Mouse (Mus musculus): ENCODE measurements around the gene Mllt6.
"Not testable (repeated sequence)": the region's sequence is repeated elsewhere in the genome, so short reads cannot be mapped to it uniquely, and the experiment has no call there.

Mllt6 gene

DNA sequence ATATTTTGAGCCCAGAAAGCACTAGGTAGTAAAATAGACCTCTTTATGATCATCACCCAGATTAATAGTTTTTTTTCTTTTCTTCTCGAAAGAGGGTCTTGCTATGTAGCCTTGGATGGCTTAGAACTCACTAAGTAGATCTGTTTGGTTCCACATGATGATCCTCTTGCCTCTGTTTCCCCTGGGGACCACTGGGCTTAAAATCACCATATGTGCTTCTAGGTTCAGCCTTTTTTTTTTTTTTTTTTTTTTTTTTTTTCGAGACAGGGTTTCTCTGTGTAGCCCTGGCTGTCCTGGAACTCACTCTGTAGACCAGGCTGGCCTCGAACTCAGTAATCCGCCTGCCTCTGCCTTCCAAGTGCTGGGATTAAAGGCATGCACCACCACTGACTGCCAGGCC, 14.7 kb upstream of the Mllt6 start:
- DNase-seq (ENCODE audit: extremely low read depth, low read depth), result not testable (repeated sequence)

GRCm38 (mm10) chr11:97650341-97650740, 12.9 kb upstream of the Mllt6 start:
- no peak for DNase-seq (ENCODE audit: extremely low read depth, low read depth)

DNA sequence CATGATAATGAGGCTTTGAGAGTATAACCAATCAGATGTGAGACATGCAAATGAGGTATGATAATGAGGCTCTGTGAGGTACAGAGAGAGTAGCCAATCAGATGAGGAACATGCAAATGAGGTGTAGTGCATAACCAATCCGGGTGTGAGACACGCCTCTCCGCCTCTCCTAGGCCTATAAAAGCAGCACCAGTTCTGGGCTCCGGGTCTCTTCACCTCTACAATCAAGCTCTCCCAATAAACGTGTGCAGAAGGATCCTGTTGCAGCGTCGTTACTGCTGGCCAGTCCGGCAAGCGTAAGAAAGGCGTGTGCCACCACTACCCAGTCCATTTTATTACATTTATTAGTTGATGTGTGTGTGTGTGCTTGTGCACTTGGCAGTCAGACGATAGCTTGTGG, 9.8 kb upstream of the Mllt6 start:
- DNase-seq (ENCODE audit: extremely low read depth, low read depth), result not testable (repeated sequence)

DNA sequence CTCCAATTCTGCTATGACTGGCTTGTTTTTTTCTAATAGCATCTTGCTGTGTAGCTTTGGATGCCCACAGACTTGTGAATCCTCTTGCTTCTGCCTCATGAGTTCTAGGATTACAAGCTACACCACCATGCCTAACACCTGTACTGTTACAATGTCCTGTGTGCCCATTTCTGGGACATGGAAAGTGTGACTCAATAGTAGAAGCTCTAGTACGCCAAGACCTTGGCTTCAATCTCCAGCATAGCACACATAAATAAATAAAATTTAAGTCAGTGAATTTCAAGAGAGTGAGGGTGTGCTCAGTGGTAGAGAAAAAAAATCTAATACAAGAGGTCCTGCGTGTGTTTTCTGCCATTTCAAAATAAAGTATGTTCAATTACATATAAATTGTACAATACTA, 9.0 kb upstream of the Mllt6 start:
- no peak for DNase-seq (ENCODE audit: extremely low read depth, low read depth)

DNA sequence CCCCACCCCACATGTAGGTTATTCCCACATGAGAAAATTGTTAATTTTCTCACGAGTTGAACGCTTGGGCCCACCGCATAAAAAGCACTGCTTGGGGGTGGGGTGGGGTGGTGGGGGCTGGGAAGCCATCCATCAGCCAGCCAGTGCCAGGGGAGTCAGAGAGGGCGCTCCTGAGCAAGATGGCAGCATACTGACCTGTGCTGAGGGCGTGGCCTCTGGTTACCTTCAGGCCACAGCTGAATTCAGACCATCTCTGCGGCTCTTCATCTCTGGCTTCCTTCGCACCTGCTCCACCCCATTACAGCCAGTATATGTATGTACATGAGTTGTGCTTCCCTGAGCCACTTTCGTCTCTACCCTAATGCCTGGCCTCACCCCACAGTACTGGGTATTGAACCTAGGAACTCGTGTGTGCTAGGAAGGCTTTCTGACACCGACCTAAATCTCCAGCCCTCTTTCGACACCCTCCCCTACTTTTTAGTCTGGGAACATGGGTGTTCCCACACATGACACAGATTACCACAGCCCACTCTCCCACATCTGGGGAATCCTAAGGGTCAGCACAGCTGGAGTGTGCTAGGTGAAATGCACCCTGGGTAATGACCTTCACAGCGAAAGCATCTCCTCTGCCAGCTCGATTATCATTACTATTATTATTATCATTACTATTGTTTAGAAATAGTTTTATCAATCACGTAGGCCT, 6.8 kb upstream of the Mllt6 start:
- no peak for DNase-seq (ENCODE audit: extremely low read depth, low read depth)

- no peak for DNase-seq (ENCODE audit: extremely low read depth, low read depth)
Measured at GRCm38 (mm10) chr11:97657184-97657945, 5.8 kb upstream of the Mllt6 start.

- DNase-seq (ENCODE audit: extremely low read depth, low read depth), result not testable (repeated sequence)
Measured at GRCm38 (mm10) chr11:97657967-97658366, 5.2 kb upstream of the Mllt6 start.

DNA sequence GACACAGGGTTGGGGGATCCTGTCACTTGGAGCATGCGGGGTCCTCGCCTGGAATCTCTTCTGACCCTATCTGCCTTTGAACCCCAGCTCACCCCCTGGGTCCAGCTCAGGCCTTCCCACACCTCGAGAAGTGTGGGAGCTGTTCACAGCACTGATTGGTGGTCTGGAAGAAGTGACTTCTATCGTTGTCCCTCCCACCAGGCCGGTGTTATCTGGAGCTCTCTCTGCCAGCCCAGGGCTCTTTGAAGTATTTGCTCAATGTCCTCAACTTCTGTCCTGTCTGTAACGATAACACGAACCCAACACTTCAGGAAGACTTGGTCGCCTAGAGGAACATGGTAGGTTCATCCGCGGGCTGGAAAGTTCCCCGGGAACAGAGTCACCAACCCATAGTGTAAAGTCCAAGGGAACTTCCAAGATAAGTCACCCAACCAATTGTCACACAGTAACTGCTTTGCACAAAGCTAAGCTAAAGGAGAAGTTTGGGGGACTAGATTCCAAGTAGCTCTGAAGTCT, 4.4 kb upstream of the Mllt6 start:
- peak; percentile 51 for DNase-seq (ENCODE audit: extremely low read depth, low read depth)

GRCm38 (mm10) chr11:97659267-97659989, 3.8 kb upstream of the Mllt6 start:
- no peak for DNase-seq (ENCODE audit: extremely low read depth, low read depth)

DNA sequence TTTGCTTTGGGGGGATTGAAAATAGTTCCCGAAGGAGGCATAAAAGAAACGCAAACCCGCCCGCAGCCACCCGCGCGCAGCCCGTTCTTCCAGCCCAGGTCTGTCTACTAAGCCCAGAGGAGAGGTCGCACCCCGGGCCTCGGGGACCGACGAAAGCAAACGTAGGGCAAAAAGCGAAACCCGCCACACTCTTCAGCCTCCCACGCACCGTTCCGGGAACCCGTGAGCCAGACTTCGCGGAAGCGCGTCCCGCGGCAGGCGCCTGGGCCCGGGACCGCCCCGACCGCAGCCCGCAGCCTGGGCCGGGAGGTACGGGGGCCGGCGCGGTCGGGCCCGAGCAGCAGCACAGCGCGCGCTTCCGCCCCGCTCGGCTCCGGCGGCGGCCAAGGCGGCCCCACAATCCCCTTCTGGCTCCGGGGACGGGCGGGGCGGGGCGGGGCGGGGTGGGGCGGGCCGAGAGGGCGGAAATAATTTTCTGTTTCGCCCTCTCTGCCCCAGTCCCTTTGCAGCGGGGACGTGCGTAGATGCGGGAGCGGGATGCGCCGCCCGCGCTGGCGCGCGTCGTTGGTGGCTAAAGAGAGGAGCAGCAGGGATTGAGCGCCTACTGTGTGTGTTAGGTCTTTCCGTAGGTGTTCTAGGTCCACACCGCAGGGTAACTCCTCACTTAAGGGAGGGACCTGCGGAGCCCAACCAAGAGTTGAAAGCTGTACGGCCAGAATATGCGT, 3.1 kb upstream of the Mllt6 start:
- DNase-seq (ENCODE audit: extremely low read depth, low read depth), result peak; percentile 41

- no peak for DNase-seq (ENCODE audit: extremely low read depth, low read depth)
Measured at GRCm38 (mm10) chr11:97660734-97661647, 2.2 kb upstream of the Mllt6 start.

- DNase-seq (ENCODE audit: extremely low read depth, low read depth), result no peak
Measured at GRCm38 (mm10) chr11:97661648-97662133, 1.5 kb upstream of the Mllt6 start.

GRCm38 (mm10) chr11:97662207-97662892, 864 bp upstream of the Mllt6 start:
- no peak for DNase-seq (ENCODE audit: extremely low read depth, low read depth)

DNA sequence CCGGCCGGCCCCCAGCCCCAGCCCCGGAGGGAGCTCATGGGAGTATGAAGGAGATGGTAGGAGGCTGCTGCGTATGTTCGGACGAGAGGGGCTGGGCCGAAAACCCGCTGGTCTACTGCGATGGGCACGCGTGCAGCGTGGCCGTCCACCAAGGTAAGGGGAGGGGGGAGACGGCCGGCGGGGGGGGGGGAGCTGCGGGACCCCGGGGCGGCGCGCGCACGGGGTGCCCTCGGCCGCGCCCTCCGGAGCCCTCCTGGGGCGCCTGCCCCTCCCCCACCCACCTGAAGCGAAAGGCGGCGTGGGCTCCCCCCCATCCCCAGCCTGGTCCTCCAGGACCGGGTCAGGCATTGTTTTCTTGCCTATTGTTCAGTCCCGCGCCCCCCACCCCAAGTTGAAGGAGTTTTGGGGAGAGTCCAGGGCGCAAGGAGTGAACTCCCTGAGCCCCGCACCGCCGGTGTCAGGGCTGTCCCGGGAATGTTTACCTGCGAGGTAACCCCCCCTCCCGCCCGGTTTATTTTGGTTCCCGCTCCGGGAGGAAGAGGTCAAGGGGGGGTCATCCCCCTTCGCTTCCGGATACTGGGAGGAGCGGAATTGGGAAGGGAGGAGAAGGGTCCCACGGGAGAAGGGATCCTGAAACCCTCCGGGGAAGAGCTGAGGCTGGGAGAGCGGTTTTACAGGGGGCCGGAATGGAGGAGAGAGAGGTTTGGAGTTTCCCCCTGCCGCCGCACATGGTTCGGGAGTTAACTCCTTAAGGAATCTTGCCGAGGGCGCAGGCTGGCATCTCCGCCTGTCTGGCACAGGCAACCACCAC, 519 bp downstream of the Mllt6 start:
- no peak for DNase-seq (ENCODE audit: extremely low read depth, low read depth)

DNA sequence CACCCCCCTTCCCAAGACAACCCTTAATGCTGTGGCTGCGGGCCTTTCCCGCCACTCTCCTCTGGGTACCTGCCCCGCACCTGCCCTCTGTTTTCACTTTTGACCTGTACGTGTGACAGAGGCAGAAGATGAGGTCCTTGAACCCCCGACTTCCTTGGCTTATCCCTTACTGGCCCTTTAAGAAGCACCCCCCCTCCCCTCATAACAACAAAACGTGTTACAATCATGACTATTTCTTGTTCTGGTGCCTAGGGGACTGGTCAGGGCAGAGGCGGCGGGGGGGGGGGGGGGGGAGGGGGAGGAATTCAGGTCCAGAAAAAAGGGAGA, 1.1 kb downstream of the Mllt6 start:
- no peak for DNase-seq (ENCODE audit: extremely low read depth, low read depth)

GRCm38 (mm10) chr11:97664771-97665240, 1.6 kb downstream of the Mllt6 start:
- DNase-seq (ENCODE audit: extremely low read depth, low read depth), result no peak

DNA sequence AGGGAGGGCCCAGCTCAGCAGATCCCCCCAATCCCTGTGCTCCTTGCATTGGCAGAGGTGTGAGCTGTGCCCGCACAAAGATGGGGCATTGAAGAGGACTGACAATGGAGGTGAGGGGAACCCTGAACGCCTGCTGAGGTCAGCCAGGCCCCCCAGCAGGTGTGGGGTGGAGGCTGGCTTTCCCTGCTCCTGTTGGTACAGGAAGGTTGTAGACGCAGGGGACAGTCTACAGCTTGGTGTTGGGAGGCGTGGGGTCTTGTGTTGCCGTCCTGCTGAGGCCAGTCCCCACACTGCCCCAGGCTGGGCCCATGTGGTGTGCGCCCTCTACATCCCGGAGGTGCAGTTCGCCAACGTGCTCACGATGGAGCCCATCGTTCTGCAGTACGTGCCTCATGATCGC, 2.2 kb downstream of the Mllt6 start:
- no peak for DNase-seq (ENCODE audit: extremely low read depth, low read depth)

DNA sequence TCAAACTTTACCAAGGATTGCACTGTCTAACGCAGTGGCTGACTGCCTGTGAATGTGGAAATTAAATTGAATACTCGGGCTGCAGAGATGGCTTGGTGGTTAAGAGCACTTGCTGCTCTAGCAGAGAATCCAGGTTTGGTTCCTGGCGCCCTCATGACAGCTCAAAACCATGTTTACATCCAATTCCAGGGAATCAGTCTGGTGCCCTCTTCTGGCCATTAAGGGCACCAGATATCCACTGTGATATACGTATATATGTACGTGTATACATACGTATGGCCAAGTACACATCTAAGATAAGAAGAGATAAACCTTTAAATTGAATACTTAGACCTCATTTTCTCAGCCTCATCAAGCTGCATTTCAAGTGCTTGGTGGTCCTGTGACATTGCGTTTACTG, 3.0 kb downstream of the Mllt6 start:
- no peak for DNase-seq (ENCODE audit: extremely low read depth, low read depth)

DNA sequence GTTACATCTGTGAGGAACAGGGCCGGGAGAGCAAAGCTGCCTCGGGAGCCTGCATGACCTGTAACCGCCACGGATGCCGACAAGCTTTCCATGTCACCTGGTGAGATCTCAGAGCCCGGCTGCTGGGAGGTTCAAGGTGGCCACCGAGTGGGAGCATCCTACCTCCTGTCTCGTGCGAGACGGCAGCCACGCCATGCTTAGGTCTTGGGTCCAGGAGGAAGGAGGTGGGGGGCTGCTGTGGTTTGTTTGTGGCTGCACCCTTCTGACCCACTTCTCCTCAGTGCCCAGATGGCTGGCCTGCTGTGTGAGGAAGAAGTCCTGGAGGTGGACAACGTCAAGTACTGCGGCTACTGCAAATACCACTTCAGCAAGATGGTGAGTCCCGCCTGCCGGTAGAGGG, 3.6 kb downstream of the Mllt6 start:
- DNase-seq (ENCODE audit: extremely low read depth, low read depth), result no peak

All from MEL-GATA-1-ER (cell line).